ENCODE assay signal across 24 mouse cellular contexts in the genomic region with DNA sequence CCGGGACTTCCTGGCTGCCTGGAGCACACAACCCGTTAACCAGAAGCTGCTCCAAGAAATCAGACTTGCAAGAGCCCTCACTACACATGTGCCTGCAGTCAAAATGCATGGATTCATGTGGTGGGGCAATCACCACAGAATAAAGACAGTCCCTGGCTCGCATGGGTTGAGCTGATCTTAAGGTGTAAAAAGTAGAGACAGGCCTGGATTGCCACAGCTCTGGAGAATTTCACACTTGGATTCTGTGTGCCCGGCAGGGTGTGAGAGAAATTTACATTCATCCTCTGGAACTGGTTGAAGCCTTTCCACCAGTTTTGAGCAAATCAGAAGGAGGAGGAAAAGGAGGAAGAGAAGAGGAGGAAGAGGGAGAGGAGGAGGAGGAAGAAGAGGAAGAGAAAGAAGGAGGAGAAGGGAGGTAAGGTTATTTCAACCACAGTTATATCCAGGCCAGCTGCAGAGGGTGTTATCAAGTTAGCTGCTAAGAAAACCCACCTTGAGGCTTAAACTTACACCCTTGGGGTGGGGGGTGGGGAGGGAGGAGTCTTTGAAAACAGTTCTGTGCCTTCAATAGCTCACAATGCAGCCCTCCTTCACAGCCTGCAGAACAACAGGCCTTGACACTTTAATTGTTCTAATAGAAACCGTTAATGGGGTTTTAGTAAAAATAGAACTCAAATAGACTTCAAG. TPM values are rescaled to one million over a fixed set of nuclear protein-coding genes. Genes with fewer than 3 reads are reported as not detected.
DNase-seq lines count a peak whose midpoint lies in the region; ATAC-seq and TF ChIP-seq lines count a peak whose summit lies in the region.
"Had no signal": no experiment of that assay in that cellular context is flagged by ENCODE, and none has a peak within 500 bp of the region (broad histone marks: within the 10 kb centered on the region; RNA-seq: fewer than 3 reads in every experiment).

No protein-coding gene starts in this region.

- H3K4me2 ChIP-seq in forebrain, embryonic 16.5 days (ENCODE audit: low read length) = no peak overlapping the region
- H3K4me2 ChIP-seq in forebrain, embryonic 12.5 days = no peak overlapping the region
- H3K4me2 ChIP-seq in kidney, postnatal 0 days (ENCODE audit: low read length) = no peak overlapping the region
- H3K4me2 ChIP-seq: heart, embryonic 12.5 days; heart, embryonic 15.5 days; hindbrain, embryonic 13.5 days; intestine, embryonic 15.5 days had no signal

- 40% methylated on average over 5 of the region's 5 CpGs for WGBS in forebrain, embryonic 16.5 days
- 49% methylated on average over 5 of the region's 5 CpGs for WGBS in forebrain, embryonic 12.5 days
- 37% methylated on average over 5 of the region's 5 CpGs for whole genome bisulfite sequencing in kidney, postnatal 0 days
- WGBS in olfactory bulb, adult 2 months = 35% methylated on average over 5 of the region's 5 CpGs

- no peak overlapping the region for H3K4me3 ChIP-seq in forebrain, embryonic 16.5 days (replicated peaks; ENCODE audit: low read length)
- no peak overlapping the region for H3K4me3 ChIP-seq in forebrain, embryonic 12.5 days (replicated peaks)
- H3K4me3 ChIP-seq in kidney, postnatal 0 days (replicated peaks; ENCODE audit: low read depth, low read length) = no peak overlapping the region
- H3K4me3 ChIP-seq in olfactory bulb, adult 2 months (ENCODE audit: insufficient read depth, low read depth, low read length) = no peak overlapping the region
- H3K4me3 ChIP-seq: heart, embryonic 12.5 days; heart, embryonic 15.5 days; hindbrain, embryonic 10.5 days; hindbrain, embryonic 13.5 days; intestine, embryonic 15.5 days had no signal

- peaks cover 14% of the 10 kb centered on the region for H3K4me1 ChIP-seq in forebrain, embryonic 16.5 days (replicated peaks; ENCODE audit: control insufficient read depth, insufficient read depth, low read length)
- H3K4me1 ChIP-seq in forebrain, embryonic 12.5 days = peaks cover 7% of the 10 kb centered on the region; the same call in 1 of the 2 replicates
- H3K4me1 ChIP-seq in kidney, postnatal 0 days (replicated peaks; ENCODE audit: insufficient read depth, low read length) = 0 out of 2 replicates have a peak, but pooled peaks cover 3% of the 10 kb centered on the region
- peaks cover 41% of the 10 kb centered on the region for H3K4me1 ChIP-seq in olfactory bulb, adult 2 months (ENCODE audit: control insufficient read depth, insufficient read depth, low read length)
- H3K4me1 ChIP-seq: hindbrain, embryonic 13.5 days; intestine, embryonic 15.5 days had no signal

- 0 out of 2 replicates have a peak overlapping the region, but pooled peaks have one; percentile 12 for H3K27ac ChIP-seq in forebrain, embryonic 16.5 days (ENCODE audit: low read length)
- no peak overlapping the region for H3K27ac ChIP-seq in forebrain, embryonic 12.5 days
- H3K27ac ChIP-seq in kidney, postnatal 0 days = no peak overlapping the region
- H3K27ac ChIP-seq in olfactory bulb, adult 2 months (ENCODE audit: insufficient read depth, low read depth, low read length) = peak overlapping the region; percentile 59
- H3K27ac ChIP-seq: heart, embryonic 15.5 days; hindbrain, embryonic 10.5 days; hindbrain, embryonic 13.5 days; intestine, embryonic 15.5 days had no signal

- DNase-seq in kidney, postnatal 0 days (ENCODE audit: low spot score) = peak; percentile 32
- no peak for DNase-seq in kidney, postnatal 14 days
- no peak for DNase-seq in urinary bladder, adult 18-20 months (ENCODE audit: low spot score in 2 of 2)
- DNase-seq: adrenal gland, adult 2 months; adrenal gland, postnatal 14 days; B cell, adult 2 months; cerebellum, adult 18-20 months; cerebellum, adult 9-10 months; cerebellum, postnatal 14 days; gastrocnemius, postnatal 25 days; heart, adult 18-20 months; heart, postnatal 36 days; kidney, adult 11 months had no signal

- H3K27me3 ChIP-seq in forebrain, embryonic 16.5 days (replicated peaks; ENCODE audit: control insufficient read depth, insufficient read depth, low read length) = no peaks in the 10 kb centered on the region
- no peaks in the 10 kb centered on the region for H3K27me3 ChIP-seq in forebrain, embryonic 12.5 days
- no peaks in the 10 kb centered on the region for H3K27me3 ChIP-seq in kidney, postnatal 0 days (ENCODE audit: insufficient read depth, low read length)
- H3K27me3 ChIP-seq: CH12.LX; heart, embryonic 12.5 days; heart, embryonic 15.5 days; hindbrain, embryonic 13.5 days; intestine, embryonic 15.5 days had no signal

- ATAC-seq in forebrain, embryonic 16.5 days = peak; percentile 54; the same call in 1 of the 2 replicates
- no peak for ATAC-seq in forebrain, embryonic 12.5 days (ENCODE audit: low FRiP score)
- no peak for ATAC-seq in kidney, postnatal 0 days (replicated peaks; ENCODE audit: low FRiP score, low read depth)
- ATAC-seq: hindbrain, embryonic 16.5 days; intestine, embryonic 15.5 days had no signal

- H3K9me3 ChIP-seq in forebrain, embryonic 16.5 days (ENCODE audit: control insufficient read depth, low read length) = no peaks in the 10 kb centered on the region
- no peaks in the 10 kb centered on the region for H3K9me3 ChIP-seq in forebrain, embryonic 12.5 days
- no peaks in the 10 kb centered on the region for H3K9me3 ChIP-seq in kidney, postnatal 0 days (replicated peaks; ENCODE audit: low read length)
- H3K9me3 ChIP-seq: G1E; heart, embryonic 12.5 days; heart, embryonic 15.5 days; hindbrain, embryonic 10.5 days; hindbrain, embryonic 13.5 days; intestine, embryonic 15.5 days had no signal

- no peak for TF ChIP-seq CTCF in kidney, postnatal 0 days (IDR thresholded peaks at IDR 0.05; ENCODE audit: low read depth)
- TF ChIP-seq CTCF in olfactory bulb, adult 2 months (IDR thresholded peaks at IDR 0.05; ENCODE audit: insufficient read depth, low read depth, low read length) = no peak

- TF ChIP-seq POLR2A in olfactory bulb, adult 2 months (IDR thresholded peaks at IDR 0.05; ENCODE audit: insufficient read depth, low read depth, low read length) = no peak

- no peak overlapping the region for H3K9ac ChIP-seq in forebrain, embryonic 16.5 days (replicated peaks; ENCODE audit: low read depth, low read length)
- H3K9ac ChIP-seq in forebrain, embryonic 12.5 days = no peak overlapping the region
- H3K9ac ChIP-seq in kidney, postnatal 0 days (ENCODE audit: low read depth, low read length) = no peak overlapping the region
- H3K9ac ChIP-seq: heart, embryonic 12.5 days; heart, embryonic 15.5 days; hindbrain, embryonic 13.5 days; intestine, embryonic 15.5 days had no signal

- no peaks in the 10 kb centered on the region for H3K36me3 ChIP-seq in forebrain, embryonic 16.5 days (ENCODE audit: control insufficient read depth, insufficient read depth)
- H3K36me3 ChIP-seq in forebrain, embryonic 12.5 days (replicated peaks) = no peaks in the 10 kb centered on the region
- H3K36me3 ChIP-seq in kidney, postnatal 0 days (ENCODE audit: insufficient read depth, low read length) = no peaks in the 10 kb centered on the region
- H3K36me3 ChIP-seq: G1E; heart, embryonic 12.5 days; heart, embryonic 15.5 days; hindbrain, embryonic 10.5 days; hindbrain, embryonic 13.5 days; intestine, embryonic 15.5 days had no signal

RNA-seq across cellular contexts. Expression of a gene that starts 20.3 kb away (rescaled TPM):
- 221 and 296 TPM in 2 replicates for polyA plus RNA-seq in forebrain, embryonic 16.5 days (2015; fragmentation: Nextera tagmentation; extraction: Ambion mirVana)
- polyA plus RNA-seq in forebrain, embryonic 12.5 days (2016; fragmentation: Nextera tagmentation; extraction: Ambion mirVana) = 61.1 and 62.5 TPM in 2 replicates
- polyA plus RNA-seq in kidney, postnatal 0 days (2015; fragmentation: Nextera tagmentation; extraction: Ambion mirVana) = 22.0 and 22.2 TPM in 2 replicates
- polyA plus RNA-seq in olfactory bulb, adult 2 months (2012; ENCODE audit: insufficient read depth, insufficient read length, low replicate concordance, missing spikeins) = 472 and 1,489 TPM in 2 replicates
- polyA plus RNA-seq: G1E had no signal

RNA-seq across cellular contexts. Expression of a gene that starts 23.2 kb away (rescaled TPM):
- polyA plus RNA-seq in forebrain, embryonic 16.5 days (2015; fragmentation: Nextera tagmentation; extraction: Ambion mirVana) = 10.8 and 11.5 TPM in 2 replicates
- polyA plus RNA-seq in forebrain, embryonic 12.5 days (2016; fragmentation: Nextera tagmentation; extraction: Ambion mirVana) = 27.6 and 28.5 TPM in 2 replicates
- polyA plus RNA-seq in kidney, postnatal 0 days (2015; fragmentation: Nextera tagmentation; extraction: Ambion mirVana) = 9.9 and 11.5 TPM in 2 replicates
- not detected in 2 replicates for polyA plus RNA-seq in olfactory bulb, adult 2 months (2012; ENCODE audit: insufficient read depth, insufficient read length, low replicate concordance, missing spikeins)

RNA-seq across cellular contexts. Expression of a gene that starts 59.2 kb away (rescaled TPM):
- polyA plus RNA-seq in forebrain, embryonic 16.5 days (2015; fragmentation: Nextera tagmentation; extraction: Ambion mirVana) = 28.1 and 31.2 TPM in 2 replicates
- polyA plus RNA-seq in forebrain, embryonic 12.5 days (2016; fragmentation: Nextera tagmentation; extraction: Ambion mirVana) = 26.2 and 33.0 TPM in 2 replicates
- polyA plus RNA-seq in kidney, postnatal 0 days (2015; fragmentation: Nextera tagmentation; extraction: Ambion mirVana) = 15.3 and 16.8 TPM in 2 replicates
- not detected in 2 replicates for polyA plus RNA-seq in olfactory bulb, adult 2 months (2012; ENCODE audit: insufficient read depth, insufficient read length, low replicate concordance, missing spikeins)

Comparison
In these comparisons a context has a peak if more than half of its experiments do, and no peak if none do; other contexts are left out.
1. H3K27ac ChIP-seq: peak in forebrain, embryonic 16.5 days (single experiment) and olfactory bulb, adult 2 months (single experiment); none in forebrain, embryonic 12.5 days (single experiment) and kidney, postnatal 0 days (single experiment).
2. RNA of a gene that starts 59.2 kb away (polyA plus RNA-seq): 26.2 to 33.0 TPM in forebrain, embryonic 12.5 days, 28.1 to 31.2 TPM in forebrain, embryonic 16.5 days and 15.3 to 16.8 TPM in kidney, postnatal 0 days; not detected in olfactory bulb, adult 2 months; every median in the first group is over 10 times any median in the second.